Mouse (Mus musculus) ovary, postnatal 14 days (tissue): Measurements from ENCODE around the gene Zdhhc24.
"Not testable (repeated sequence)": the region's sequence is repeated elsewhere in the genome, so short reads cannot be mapped to it uniquely, and the experiment has no call there.

Experiments
- DNase-seq: peaks from one replicate; pipeline ENCODE4 v3.0.0; 2022; ENCODE audit warnings: low spot score

The Zdhhc24 gene

GRCm38 (mm10) chr19:4878405-4879323 is at the start of gene Zdhhc24:
Zdhhc24 (plus strand) TSS chr19:4878668.
- peak; percentile 97 for DNase-seq

- DNase-seq: peak; percentile 56
These were observed 49.3 kb upstream of the Zdhhc24 start for GRCm38 (mm10) chr19:4829156-4829555.

GRCm38 (mm10) chr19:4833977-4834376 is 44.5 kb upstream of the Zdhhc24 start:
- DNase-seq: no peak

- no peak for DNase-seq
These were observed 42.4 kb upstream of the Zdhhc24 start for GRCm38 (mm10) chr19:4836096-4836495.

- DNase-seq: no peak
These were observed 41.4 kb upstream of the Zdhhc24 start for GRCm38 (mm10) chr19:4837049-4837448.

- no peak for DNase-seq
These were observed 39.8 kb upstream of the Zdhhc24 start for GRCm38 (mm10) chr19:4838526-4839140.

GRCm38 (mm10) chr19:4839149-4839548 is 39.3 kb upstream of the Zdhhc24 start, which contains the start of the genes Ccs and Ccdc87:
Ccs (minus strand) TSS chr19:4839332.
Ccdc87 (plus strand) TSS chr19:4839366.
- DNase-seq: peak; percentile 94

GRCm38 (mm10) chr19:4840848-4841247 is 37.6 kb upstream of the Zdhhc24 start:
- no peak for DNase-seq

GRCm38 (mm10) chr19:4842611-4843010 is 35.9 kb upstream of the Zdhhc24 start:
- no peak for DNase-seq

- no peak for DNase-seq
These were observed 32.6 kb upstream of the Zdhhc24 start for GRCm38 (mm10) chr19:4845846-4846245.

- DNase-seq: no peak
These were observed 31.0 kb upstream of the Zdhhc24 start for GRCm38 (mm10) chr19:4847490-4847889.

GRCm38 (mm10) chr19:4849800-4850199 is 28.7 kb upstream of the Zdhhc24 start:
- no peak for DNase-seq

- no peak for DNase-seq
These were observed 28.2 kb upstream of the Zdhhc24 start for GRCm38 (mm10) chr19:4850281-4850680.

GRCm38 (mm10) chr19:4854552-4855469 is 23.7 kb upstream of the Zdhhc24 start, which contains the start of gene Ctsf:
Ctsf (plus strand) TSS chr19:4855130.
- DNase-seq: peak; percentile 78

- no peak for DNase-seq
These were observed 23.0 kb upstream of the Zdhhc24 start for GRCm38 (mm10) chr19:4855470-4855820.

GRCm38 (mm10) chr19:4855951-4856350 is 22.5 kb upstream of the Zdhhc24 start:
- no peak for DNase-seq

GRCm38 (mm10) chr19:4859081-4859480 is 19.4 kb upstream of the Zdhhc24 start:
- no peak for DNase-seq

GRCm38 (mm10) chr19:4863048-4863447 is 15.4 kb upstream of the Zdhhc24 start:
- DNase-seq: no peak

- no peak for DNase-seq
These were observed 13.3 kb upstream of the Zdhhc24 start for GRCm38 (mm10) chr19:4865147-4865546.

GRCm38 (mm10) chr19:4874613-4875012 is 3.9 kb upstream of the Zdhhc24 start:
- not testable (repeated sequence) for DNase-seq

GRCm38 (mm10) chr19:4876241-4876640 is 2.2 kb upstream of the Zdhhc24 start:
- no peak for DNase-seq

- no peak for DNase-seq
These were observed 1.7 kb upstream of the Zdhhc24 start for GRCm38 (mm10) chr19:4876755-4877154.
